Mouse (Mus musculus) hindlimb bud, embryonic 11.5 days (tissue): ENCODE results near the gene G430095P16Rik.

ENCODE experiments used
- DNase-seq: peaks from one replicate; pipeline ENCODE4 v3.0.0-alpha.2; 2012; ENCODE audit warnings: low read depth, low spot score; ENCODE audit errors: extremely low spot score

G430095P16Rik gene

DNA sequence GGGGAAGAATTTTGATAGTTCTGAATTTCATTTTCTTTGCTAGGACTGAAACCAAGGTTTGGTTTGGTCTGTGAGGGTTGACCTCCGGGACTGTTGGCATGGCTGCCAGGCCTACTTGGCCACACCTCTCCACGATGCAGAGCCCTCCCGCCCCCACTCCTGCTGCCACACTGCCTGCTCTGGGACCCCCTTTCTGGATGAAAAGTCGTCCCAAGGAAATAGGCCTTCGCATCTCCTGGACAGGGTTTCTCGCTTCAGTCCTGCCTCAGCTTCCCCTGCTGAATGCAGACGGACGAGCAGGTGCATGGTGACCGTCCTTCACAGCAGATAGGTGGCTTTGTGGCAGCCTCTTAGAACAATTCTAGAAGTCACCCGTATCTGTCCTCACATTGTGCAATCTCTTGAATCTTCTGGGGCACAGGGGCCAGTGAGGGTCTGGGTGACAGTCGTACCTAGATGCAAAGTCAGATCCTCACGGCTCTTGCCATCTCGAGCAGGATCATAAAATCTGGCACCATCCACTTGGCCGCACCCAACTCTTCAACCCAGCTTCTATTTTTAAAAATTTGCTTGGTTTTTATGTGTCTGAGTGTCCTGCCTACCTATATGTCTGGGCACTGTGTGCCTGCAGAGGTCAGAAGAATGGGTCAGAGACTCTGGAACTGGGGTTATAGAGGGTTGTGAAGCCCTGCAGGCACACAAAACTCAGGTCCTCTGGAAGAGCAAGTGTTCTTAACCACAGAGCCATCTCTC is 45.7 kb downstream of the G430095P16Rik start:
- no peak for DNase-seq

DNA sequence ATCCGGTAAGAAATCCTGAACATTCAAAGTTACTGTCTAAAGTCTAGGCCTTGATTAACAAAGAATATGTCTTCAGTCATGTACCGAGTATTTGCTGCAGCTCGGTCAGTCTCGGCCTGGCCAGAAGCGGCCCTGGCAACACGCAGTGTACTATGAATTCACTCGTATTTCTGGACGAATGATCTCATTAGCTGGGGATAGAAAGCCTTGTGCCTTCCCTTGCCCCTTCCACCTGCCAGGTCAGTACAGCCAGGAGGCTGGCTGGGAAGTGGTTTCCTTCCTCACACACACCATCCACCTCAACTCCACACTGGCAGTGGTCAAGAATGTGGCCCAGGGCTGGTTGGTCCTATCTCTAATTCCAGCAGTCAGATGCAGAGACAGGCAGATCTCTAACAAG is 46.5 kb downstream of the G430095P16Rik start:
- no peak for DNase-seq

DNA sequence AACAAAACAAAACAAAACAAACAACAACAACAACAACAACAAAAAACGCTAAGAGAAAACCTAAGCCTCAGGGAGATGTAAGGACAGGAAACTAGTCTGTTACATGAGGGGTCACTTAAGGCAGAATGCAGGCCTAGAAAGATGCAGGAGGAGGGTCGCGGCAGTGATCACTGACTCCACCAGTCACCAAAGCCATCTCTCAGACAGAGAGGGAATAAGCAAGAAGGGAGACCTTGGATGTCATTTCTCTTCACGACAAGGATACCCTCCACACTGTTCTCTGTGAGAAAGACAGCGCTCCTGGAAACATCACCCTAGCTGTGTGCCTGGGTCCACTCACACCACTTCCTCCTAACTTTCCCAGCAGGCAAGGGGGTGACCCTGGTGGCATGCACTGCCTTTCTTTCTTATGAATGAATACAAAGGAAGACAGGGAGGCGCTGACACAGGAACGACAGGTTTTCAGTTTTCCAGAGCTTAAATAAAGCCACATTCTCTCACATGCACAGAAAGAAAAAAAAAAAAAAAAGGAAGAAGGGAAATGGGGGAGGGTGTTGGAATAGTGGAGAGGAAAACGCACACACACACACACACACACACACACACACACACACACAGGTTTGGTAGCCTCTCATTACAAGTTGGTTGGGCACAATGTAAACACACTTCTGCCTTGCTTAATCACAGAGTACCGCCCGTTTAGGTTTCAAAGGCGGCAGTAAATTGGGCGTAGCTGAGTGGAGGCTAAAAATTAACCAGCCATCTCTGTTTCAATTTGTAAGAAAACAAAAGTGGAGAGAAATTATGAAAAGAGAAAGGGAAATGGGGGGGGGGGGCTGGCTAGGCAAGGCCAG is 47.5 kb downstream of the G430095P16Rik start:
- DNase-seq, result no peak

DNA sequence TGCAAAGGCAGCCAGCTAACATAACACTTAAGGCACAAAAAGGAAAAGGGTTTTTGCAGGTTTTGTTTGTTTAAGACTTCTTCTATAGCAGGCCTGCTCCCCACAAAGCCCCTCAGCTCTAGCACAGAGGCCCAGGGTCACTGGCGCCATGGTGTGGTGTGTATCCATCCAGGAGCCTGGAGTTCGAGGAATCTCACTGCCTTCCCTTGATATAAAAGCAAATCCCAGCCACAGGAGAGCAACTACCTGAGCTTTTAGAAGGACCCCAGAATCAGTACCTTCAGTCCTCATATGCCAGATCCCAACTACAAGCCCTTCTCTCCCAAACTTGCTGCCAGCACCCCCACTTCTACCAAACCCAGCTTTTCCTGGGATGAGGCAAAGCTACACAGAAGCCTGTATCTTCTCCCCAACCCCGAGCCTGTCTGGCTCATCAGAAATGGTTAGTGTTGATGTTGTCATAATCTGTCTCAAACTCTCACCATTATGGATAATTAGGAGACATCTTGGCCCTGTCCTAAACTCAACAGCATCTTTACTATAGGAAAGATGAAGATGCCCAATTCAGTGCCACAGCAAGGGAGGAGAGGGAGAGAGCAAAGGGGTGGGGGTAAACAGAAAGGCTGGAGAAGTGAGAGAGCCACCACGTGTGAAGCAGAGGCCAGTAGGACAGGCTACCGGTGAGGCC is 48.3 kb downstream of the G430095P16Rik start:
- DNase-seq, result no peak

DNA sequence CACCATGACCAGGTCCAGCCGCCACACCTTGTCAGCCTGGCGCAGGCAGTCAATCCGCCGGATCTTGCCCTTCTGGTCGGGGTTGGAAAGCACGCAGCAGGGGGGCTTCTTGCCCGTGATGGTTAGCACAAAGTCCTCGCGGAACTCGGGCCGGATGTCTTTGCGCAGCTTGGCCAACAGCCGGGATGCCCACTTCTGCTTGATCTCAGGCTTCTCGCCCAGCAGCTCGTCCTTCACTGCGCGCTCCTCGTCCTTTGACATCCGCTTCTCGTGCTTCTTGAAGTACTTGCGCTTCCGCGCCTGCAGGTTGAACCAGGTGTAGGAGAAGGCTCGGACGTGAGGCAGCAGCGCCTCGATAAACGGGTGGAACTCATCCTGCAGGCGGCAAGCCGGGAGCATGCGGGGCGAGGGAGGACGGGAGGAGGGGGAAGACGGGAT is 49.2 kb downstream of the G430095P16Rik start:
- DNase-seq, result no peak

DNA sequence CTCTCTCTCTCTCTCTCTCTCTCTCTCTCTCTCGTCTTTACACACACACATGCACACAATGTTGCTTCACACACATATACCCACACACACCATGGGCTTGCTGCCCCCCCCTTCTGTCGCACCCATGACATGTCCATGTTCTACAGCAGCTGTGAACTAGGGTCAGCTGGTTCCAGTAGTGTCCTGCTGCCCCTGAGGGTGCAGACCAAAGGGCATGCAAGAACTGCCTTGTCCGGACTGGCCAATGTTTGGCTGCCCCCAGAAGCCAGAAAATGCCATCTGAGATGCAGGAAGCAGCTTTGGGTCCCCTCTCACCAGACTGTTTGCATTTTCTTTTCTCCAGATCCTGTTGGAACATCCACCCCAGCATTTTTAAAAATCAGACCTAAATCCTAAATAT is 49.8 kb downstream of the G430095P16Rik start:
- no peak for DNase-seq

DNA sequence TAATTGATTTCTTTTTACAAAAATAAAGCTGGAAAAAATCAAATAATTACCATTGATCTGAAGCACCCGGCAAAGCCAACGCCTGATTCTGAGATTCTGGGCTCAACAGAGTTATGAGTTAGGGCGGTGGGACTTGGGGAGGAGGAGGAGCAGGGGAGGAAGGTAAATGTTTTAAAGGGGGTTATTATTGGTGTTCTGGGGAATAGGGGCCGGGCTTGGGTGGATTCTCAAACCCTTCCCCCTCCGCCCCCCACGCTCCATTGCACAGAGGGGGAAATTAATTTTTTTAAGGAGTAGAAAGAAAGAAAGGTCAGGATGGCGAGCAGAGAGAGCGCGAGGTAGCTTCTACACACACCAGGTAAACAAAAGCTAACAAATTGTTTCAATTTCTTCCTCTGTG is 50.5 kb downstream of the G430095P16Rik start:
- no peak for DNase-seq

DNA sequence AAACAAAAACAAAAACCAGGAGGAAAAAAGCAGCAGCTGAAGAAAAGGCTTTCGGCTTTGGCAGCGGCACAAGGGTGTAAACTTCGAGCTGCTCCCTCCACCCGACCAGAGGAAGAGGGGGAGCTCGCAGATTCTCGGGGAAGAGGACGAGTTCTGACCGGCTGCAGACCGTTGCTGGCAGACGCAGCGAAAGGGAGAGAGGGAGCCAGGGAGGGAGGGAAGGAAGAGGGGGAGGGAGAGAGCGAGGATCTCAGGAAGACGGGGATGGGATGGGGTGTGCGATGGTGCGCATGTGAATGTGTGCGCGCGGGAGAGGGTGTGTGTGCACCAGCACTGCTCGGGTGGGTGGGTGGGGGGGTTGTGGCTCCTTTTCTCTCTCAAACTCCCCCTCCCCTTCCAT is 51.0 kb downstream of the G430095P16Rik start:
- no peak for DNase-seq

DNA sequence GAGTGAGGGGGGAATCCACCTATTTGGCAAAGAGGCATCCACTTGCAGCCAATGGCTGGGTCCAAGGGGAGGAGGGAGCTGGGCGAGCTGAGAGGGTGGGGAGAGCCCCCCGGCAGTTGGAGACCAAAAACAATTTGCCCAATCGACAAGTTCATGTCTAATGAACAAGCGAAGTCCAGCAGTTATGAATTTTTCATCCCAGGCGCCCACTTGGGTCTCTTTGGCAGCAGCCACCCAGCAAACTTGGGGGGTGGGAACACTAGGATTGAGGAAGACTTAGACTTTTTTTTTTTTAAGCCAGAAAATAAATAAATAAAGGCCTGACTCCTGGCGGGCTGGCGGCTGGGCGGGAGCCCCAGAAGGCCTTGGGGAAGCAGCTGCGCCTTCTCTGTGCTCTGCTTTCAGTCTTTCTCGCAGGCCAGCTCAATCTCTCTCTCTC is 51.7 kb downstream of the G430095P16Rik start:
- DNase-seq, result no peak

DNA sequence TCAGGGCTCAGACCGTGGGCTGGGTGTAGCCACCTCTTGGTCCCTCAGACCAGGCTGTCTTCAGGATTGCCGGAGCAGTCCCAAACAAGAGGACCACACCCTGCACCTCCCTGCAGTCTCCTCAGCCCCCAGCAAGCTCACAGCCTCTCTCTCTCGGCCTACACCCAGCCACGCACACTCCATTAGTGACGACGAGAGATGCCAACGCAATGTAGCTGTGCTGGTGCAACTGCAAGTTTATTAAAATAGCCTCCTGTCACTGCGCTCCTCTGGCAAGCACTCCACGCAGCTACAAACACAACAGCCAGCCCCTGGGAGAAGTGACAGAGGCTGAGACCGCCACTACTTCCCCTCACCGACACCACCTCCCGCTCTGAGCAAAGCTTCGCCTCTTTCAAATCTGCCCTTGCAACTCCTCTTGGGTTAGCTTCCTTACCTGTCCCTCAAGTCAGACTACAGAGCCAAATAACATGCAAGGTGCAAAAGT is 52.3 kb downstream of the G430095P16Rik start:
- DNase-seq, result no peak

DNA sequence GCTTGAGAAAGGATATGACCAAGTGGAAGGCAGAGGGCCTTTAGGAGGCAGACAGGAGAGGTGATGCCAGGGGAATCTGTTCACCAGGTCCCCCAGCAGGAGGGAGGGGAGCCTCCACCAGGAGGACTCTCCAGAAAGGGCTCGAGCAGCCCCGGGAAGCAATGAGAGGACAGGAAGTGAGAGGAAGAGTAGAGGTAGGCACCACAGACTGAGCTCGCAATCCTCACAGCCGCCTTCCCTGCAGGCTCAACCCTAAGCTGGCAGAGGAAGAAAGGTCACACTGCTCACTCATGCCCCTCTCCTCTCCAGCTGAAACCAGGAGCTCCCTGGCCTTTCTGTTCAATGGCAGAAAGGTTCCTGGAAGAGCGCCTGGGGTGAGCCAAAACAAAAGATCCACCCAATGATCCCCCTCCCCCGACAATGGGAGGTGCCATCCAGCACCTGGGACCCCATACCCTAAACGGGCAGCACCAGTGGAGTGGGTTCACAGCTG is 52.9 kb downstream of the G430095P16Rik start:
- no peak for DNase-seq
